Mouse (Mus musculus): ENCODE data around the gene Acsf3.

GRCm38 (mm10) chr8:122819776-122820175 lies 44.5 kb downstream of the Acsf3 start:
- TF ChIP-seq CTCF (IDR thresholded peaks at IDR 0.05; ENCODE audit: low read depth, low read length): no peak
- TF ChIP-seq POLR2A (IDR thresholded peaks at IDR 0.05; ENCODE audit: extremely low read depth, insufficient read depth, low read length): no peak
